12 mouse cellular contexts compared by ENCODE assay signal in the genomic region with DNA sequence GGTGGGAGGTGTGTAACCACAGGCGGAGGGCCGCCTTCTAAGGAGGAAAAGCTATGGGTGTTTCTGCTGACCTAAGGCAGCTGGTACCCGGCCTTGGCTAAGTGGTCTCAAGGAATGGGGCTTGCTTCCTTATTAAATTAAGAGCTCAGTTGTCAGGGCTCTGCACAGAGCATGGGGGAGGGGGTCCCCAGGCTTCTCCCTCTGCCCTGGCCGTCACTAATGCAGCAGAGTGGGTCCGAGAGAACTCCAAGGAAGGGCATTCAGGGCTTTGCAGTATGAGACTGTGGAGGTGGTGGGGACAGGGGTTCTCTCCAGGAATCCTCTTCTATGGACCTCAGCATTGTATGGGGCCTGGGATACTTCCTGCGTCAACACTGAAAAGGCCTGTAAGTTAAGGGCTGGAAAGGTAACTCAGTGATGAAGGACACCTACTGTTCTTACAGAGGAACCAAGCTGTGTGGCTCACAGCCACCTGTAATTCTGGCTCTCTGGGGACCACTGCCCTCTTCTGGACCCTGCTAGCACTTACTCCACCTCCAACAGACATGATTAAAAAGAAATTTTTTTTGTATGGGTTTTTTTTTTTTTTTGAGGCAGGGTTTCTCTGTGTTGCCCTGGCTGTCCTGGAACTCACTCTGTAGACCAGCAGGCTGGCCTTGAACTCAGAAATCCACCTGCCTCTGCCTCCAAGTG. TPM values are rescaled to one million over a fixed set of nuclear protein-coding genes. Genes with fewer than 3 reads are reported as not detected.
DNase-seq lines count a peak whose midpoint lies in the region; ATAC-seq and TF ChIP-seq lines count a peak whose summit lies in the region.
"Had no signal": no experiment of that assay in that cellular context is flagged by ENCODE, and none has a peak within 500 bp of the region (broad histone marks: within the 10 kb centered on the region; RNA-seq: fewer than 3 reads in every experiment).

No protein-coding gene starts in this region.

- in situ Hi-C loops in CH12.LX (cut with MboI; ENCODE audit: low pct_ligation_motif_present, low pct_unique_long_range_greater_than_20kb, low sequenced_read_pairs), result no loop called here

- no peak for ATAC-seq in midbrain, postnatal 0 days (ENCODE audit: low FRiP score)

- DNase-seq in kidney, postnatal 4 days, result peak; percentile 50 to 63
- no peak for DNase-seq in kidney, postnatal 14 days
- DNase-seq in CH12.LX (ENCODE audit: extremely low read depth), result peak; percentile 10
- peak; percentile 65 for DNase-seq in T-cell, adult 2 months (ENCODE audit: low spot score)
- peak; percentile 30 for DNase-seq in midbrain, postnatal 0 days (ENCODE audit: low spot score)
- DNase-seq in ovary, postnatal 36 days (ENCODE audit: low spot score), result no peak
- DNase-seq in forebrain, embryonic 10.5 days (ENCODE audit: extremely low spot score, low spot score), result no peak
- DNase-seq: adrenal gland, postnatal 36 days; cerebellum, postnatal 36 days; kidney, adult 11 months; liver; right cerebral cortex, postnatal 14 days had no signal

- no peaks in the 10 kb centered on the region for H3K79me2 ChIP-seq in CH12.LX (replicated peaks; ENCODE audit: control insufficient read depth, extremely low read depth, insufficient read depth, poor library complexity, severe bottlenecking)

- TF ChIP-seq RAD21 in CH12.LX (IDR thresholded peaks at IDR 0.05; ENCODE audit: low read depth, low read length), result peak; percentile 52

- H3K27ac ChIP-seq in CH12.LX (ENCODE audit: insufficient read depth, low read depth), result no peak overlapping the region
- no peak overlapping the region for H3K27ac ChIP-seq in midbrain, postnatal 0 days (ENCODE audit: low read depth, low read length)
- H3K27ac ChIP-seq in forebrain, embryonic 10.5 days, result no peak overlapping the region; the same call in 1 of the 2 replicates

- peak in 1 of 2 experiments; percentile 60; a peak in 3 of 4 replicates for TF ChIP-seq CTCF in CH12.LX (conservative IDR thresholded peaks at IDR 0.05 in 1 of 2, IDR thresholded peaks at IDR 0.05 in 1 of 2; ENCODE audit: low read depth in 2 of 2, low read length in 2 of 2)
- peak; percentile 63 for TF ChIP-seq CTCF in midbrain, postnatal 0 days (IDR thresholded peaks at IDR 0.05)

- H3K4me2 ChIP-seq in CH12.LX (ENCODE audit: insufficient read depth, low read depth, poor library complexity, severe bottlenecking), result no peak overlapping the region
- no peak overlapping the region for H3K4me2 ChIP-seq in midbrain, postnatal 0 days (ENCODE audit: low read depth, low read length, poor library complexity, severe bottlenecking)

- no peaks in the 10 kb centered on the region for H3K36me3 ChIP-seq in CH12.LX (replicated peaks in 1 of 2; ENCODE audit: control insufficient read depth in 1 of 2, insufficient read depth in 1 of 2, low read length in 1 of 2)
- no peaks in the 10 kb centered on the region for H3K36me3 ChIP-seq in midbrain, postnatal 0 days (ENCODE audit: insufficient read depth, low read length)
- H3K36me3 ChIP-seq in forebrain, embryonic 10.5 days (replicated peaks), result no peaks in the 10 kb centered on the region

- dilution Hi-C loops in CH12.LX (cut with MboI; ENCODE audit: extremely low pct_ligation_motif_present, extremely low pct_unique_long_range_greater_than_20kb, low sequenced_read_pairs), result no loop called here

- peaks cover 2% of the 10 kb centered on the region for H3K27me3 ChIP-seq in CH12.LX (replicated peaks)
- H3K27me3 ChIP-seq in midbrain, postnatal 0 days (ENCODE audit: insufficient read depth, low read length), result no peaks in the 10 kb centered on the region
- peaks cover 8% of the 10 kb centered on the region for H3K27me3 ChIP-seq in forebrain, embryonic 10.5 days (ENCODE audit: poor library complexity, severe bottlenecking)

- peaks cover 0 to 3% of the 10 kb centered on the region in 2 experiments; a peak in 1 of 4 replicates for H3K4me1 ChIP-seq in CH12.LX (ENCODE audit: control insufficient read depth in 1 of 2, insufficient read depth in 2 of 2)
- no peaks in the 10 kb centered on the region for H3K4me1 ChIP-seq in midbrain, postnatal 0 days (ENCODE audit: insufficient read depth, low read length)
- peaks cover 9% of the 10 kb centered on the region for H3K4me1 ChIP-seq in forebrain, embryonic 10.5 days

- TF ChIP-seq EP300 in CH12.LX (IDR thresholded peaks at IDR 0.05; ENCODE audit: low read length), result no peak

- H3K9ac ChIP-seq in CH12.LX (ENCODE audit: insufficient read depth, low read depth), result no peak overlapping the region
- no peak overlapping the region for H3K9ac ChIP-seq in midbrain, postnatal 0 days (replicated peaks; ENCODE audit: low read length, poor library complexity, severe bottlenecking)

- H3K9me3 ChIP-seq in CH12.LX (replicated peaks; ENCODE audit: low read length), result peaks cover 3% of the 10 kb centered on the region
- no peaks in the 10 kb centered on the region; the same call in 1 of the 2 replicates for H3K9me3 ChIP-seq in midbrain, postnatal 0 days (ENCODE audit: low read length)
- H3K9me3 ChIP-seq in forebrain, embryonic 10.5 days, result peaks cover 4% of the 10 kb centered on the region; the same call in 1 of the 2 replicates

- 62% methylated on average over 6 of the region's 6 CpGs for WGBS in midbrain, postnatal 0 days
- 68% methylated on average over 6 of the region's 6 CpGs for WGBS in forebrain, embryonic 10.5 days

- no peak for TF ChIP-seq POLR2A in CH12.LX (IDR thresholded peaks at IDR 0.05; ENCODE audit: low read depth, low read length)

- no peak overlapping the region for H3K4me3 ChIP-seq in CH12.LX (replicated peaks in 1 of 3; ENCODE audit: low read depth in 2 of 3, low read length in 2 of 3, poor library complexity in 1 of 3)
- no peak overlapping the region for H3K4me3 ChIP-seq in midbrain, postnatal 0 days (ENCODE audit: low read depth, low read length)
- H3K4me3 ChIP-seq in forebrain, embryonic 10.5 days, result no peak overlapping the region

TF ChIP-seq in CH12.LX, 34 proteins besides CTCF, POLR2A, EP300 and RAD21:
- TF ChIP-seq ZNF384 (IDR thresholded peaks at IDR 0.05; ENCODE audit: low read depth, low read length) (peak; percentile 66; the same call in 1 of the 2 replicates), SMC3 (IDR thresholded peaks at IDR 0.05; ENCODE audit: low read depth, low read length) (peak; percentile 34), NRF1 (IDR thresholded peaks at IDR 0.05; ENCODE audit: low read depth, low read length) (no peak)

RNA-seq across cellular contexts. Expression of a gene that starts 19.5 kb away (rescaled TPM):
- total RNA-seq in CH12.LX (2012; rRNA removed) (not detected in 2 replicates), CH12.LX (2014; rRNA removed) (not detected in 2 replicates)
- polyA plus RNA-seq in CH12.LX (2012; ENCODE audit: insufficient read length, low read depth), result not detected in 2 replicates
- total RNA-seq in midbrain, postnatal 0 days (2014; rRNA removed), result not detected in 2 replicates
- polyA plus RNA-seq in midbrain, postnatal 0 days (2015; fragmentation: Nextera tagmentation; extraction: Ambion mirVana), result not detected in 2 replicates
- not detected in 2 replicates for polyA plus RNA-seq in forebrain, embryonic 10.5 days (2016; fragmentation: Nextera tagmentation; extraction: Ambion mirVana)
- total RNA-seq: adrenal gland, postnatal 36 days had no signal

Comparison
In these comparisons a context has a peak if more than half of its experiments do, and no peak if none do; other contexts are left out.
1. DNase-seq: peak in kidney, postnatal 4 days (2 of 2), CH12.LX (single experiment), T-cell, adult 2 months (single experiment) and midbrain, postnatal 0 days (single experiment); none in kidney, postnatal 14 days (single experiment), ovary, postnatal 36 days (single experiment) and forebrain, embryonic 10.5 days (single experiment).